Mouse (Mus musculus) adrenal gland (tissue): ENCODE measurements around the gene Slc17a8.
"Not testable (repeated sequence)": the region's sequence is repeated elsewhere in the genome, so short reads cannot be mapped to it uniquely, and the experiment has no call there.

Experiments
- intact Hi-C: fragments of 180-260 bp; cut with DNase I; formaldehyde crosslinking; loops from one replicate; pipeline ENCODE4 v1.15.1; 2025
- long read RNA-seq, 2 experiments: library from polyadenylated mRNA; unstranded; transcript quantifications; one replicate each; pipeline ENCODE4 v2.0.0; 2020; ENCODE audit warnings: borderline replicate concordance in 1 of 2; ENCODE audit not compliant: insufficient replicate concordance in 1 of 2

Gene Slc17a8
- long read RNA-seq, experiment 1, result 0 reads
- long read RNA-seq, experiment 2, result 0 reads

- intact Hi-C loops, result no loop called here
Measured at GRCm38 (mm10) chr10:89621129-89621528, at the start of gene Slc17a8. TSS of gene Slc17a8 (minus strand) at chr10:89621253.

GRCm38 (mm10) chr10:89670371-89670770, 49.3 kb upstream of the Slc17a8 start:
- intact Hi-C loops, result not testable (repeated sequence)

- intact Hi-C loops, result no loop called here
Measured at GRCm38 (mm10) chr10:89667571-89667970, 46.5 kb upstream of the Slc17a8 start.

GRCm38 (mm10) chr10:89665679-89666078, 44.6 kb upstream of the Slc17a8 start:
- intact Hi-C loops, result no loop called here

- intact Hi-C loops, result no loop called here
Measured at GRCm38 (mm10) chr10:89664977-89665645, 44.1 kb upstream of the Slc17a8 start.

- intact Hi-C loops, result loop anchor here (10.0 kb wide), 1 partner anchor 148 kb away; no protein-coding TSS in a partner anchor
Measured at GRCm38 (mm10) chr10:89656366-89656765, 35.3 kb upstream of the Slc17a8 start.

GRCm38 (mm10) chr10:89652912-89653311, 31.9 kb upstream of the Slc17a8 start:
- intact Hi-C loops, result loop anchor here (10.0 kb wide), 1 partner anchor 152 kb away; no protein-coding TSS in a partner anchor

GRCm38 (mm10) chr10:89651691-89652090, 30.6 kb upstream of the Slc17a8 start:
- intact Hi-C loops, result loop anchor here (10.0 kb wide), 1 partner anchor 153 kb away; no protein-coding TSS in a partner anchor

- intact Hi-C loops, result no loop called here
Measured at GRCm38 (mm10) chr10:89646918-89647317, 25.9 kb upstream of the Slc17a8 start.

GRCm38 (mm10) chr10:89637001-89637400, 15.9 kb upstream of the Slc17a8 start:
- intact Hi-C loops, result loop anchor here (10.0 kb wide), 2 partner anchors 188 to 432 kb away; no protein-coding TSS in a partner anchor

- intact Hi-C loops, result loop anchor here (10.0 kb wide), 2 partner anchors 190 to 430 kb away; no protein-coding TSS in a partner anchor
Measured at GRCm38 (mm10) chr10:89635018-89635417, 14.0 kb upstream of the Slc17a8 start.

GRCm38 (mm10) chr10:89633736-89634426, 12.8 kb upstream of the Slc17a8 start:
- intact Hi-C loops, result loop anchor here (10.0 kb wide), 2 partner anchors 191 to 429 kb away; no protein-coding TSS in a partner anchor

- intact Hi-C loops, result loop anchor here (10.0 kb wide), 2 partner anchors 192 to 428 kb away; no protein-coding TSS in a partner anchor
Measured at GRCm38 (mm10) chr10:89633121-89633520, 12.1 kb upstream of the Slc17a8 start.

- intact Hi-C loops, result loop anchor here (2.0 to 10.0 kb wide), 4 partner anchors 169 to 427 kb away; no protein-coding TSS in a partner anchor
Measured at GRCm38 (mm10) chr10:89631831-89632230, 10.8 kb upstream of the Slc17a8 start.

GRCm38 (mm10) chr10:89630564-89630963, 9.5 kb upstream of the Slc17a8 start:
- intact Hi-C loops, result loop anchor here (1.0 to 10.0 kb wide), 5 partner anchors 168 to 426 kb away; no protein-coding TSS in a partner anchor

GRCm38 (mm10) chr10:89630052-89630451, 9.0 kb upstream of the Slc17a8 start:
- intact Hi-C loops, result loop anchor here (1.0 to 10.0 kb wide), 5 partner anchors 167 to 425 kb away; no protein-coding TSS in a partner anchor

GRCm38 (mm10) chr10:89626714-89627113, 5.7 kb upstream of the Slc17a8 start:
- intact Hi-C loops, result no loop called here

- intact Hi-C loops, result no loop called here
Measured at GRCm38 (mm10) chr10:89624196-89624595, 3.1 kb upstream of the Slc17a8 start.

GRCm38 (mm10) chr10:89599311-89599710, 21.7 kb downstream of the Slc17a8 start:
- intact Hi-C loops, result loop anchor here (10.0 kb wide), 1 partner anchor 65 kb away; the partner anchor contains the start of gene Nr1h4

- intact Hi-C loops, result loop anchor here (10.0 kb wide), 1 partner anchor 62 kb away; the partner anchor contains the start of gene Nr1h4
Measured at GRCm38 (mm10) chr10:89597275-89597674, 23.8 kb downstream of the Slc17a8 start.

- intact Hi-C loops, result loop anchor here (10.0 kb wide), 1 partner anchor 61 kb away; the partner anchor contains the start of gene Nr1h4
Measured at GRCm38 (mm10) chr10:89595935-89596334, 25.1 kb downstream of the Slc17a8 start.
